Mouse (Mus musculus) CD4-positive, CD25-positive, alpha-beta regulatory T cell, adult 2 months (primary cell): ENCODE data around the gene Mrnip.

Experiments
- DNase-seq: peaks from one replicate; pipeline ENCODE4 v3.0.0-alpha.2; 2012; ENCODE audit warnings: low read depth, low spot score

The Mrnip gene

DNA sequence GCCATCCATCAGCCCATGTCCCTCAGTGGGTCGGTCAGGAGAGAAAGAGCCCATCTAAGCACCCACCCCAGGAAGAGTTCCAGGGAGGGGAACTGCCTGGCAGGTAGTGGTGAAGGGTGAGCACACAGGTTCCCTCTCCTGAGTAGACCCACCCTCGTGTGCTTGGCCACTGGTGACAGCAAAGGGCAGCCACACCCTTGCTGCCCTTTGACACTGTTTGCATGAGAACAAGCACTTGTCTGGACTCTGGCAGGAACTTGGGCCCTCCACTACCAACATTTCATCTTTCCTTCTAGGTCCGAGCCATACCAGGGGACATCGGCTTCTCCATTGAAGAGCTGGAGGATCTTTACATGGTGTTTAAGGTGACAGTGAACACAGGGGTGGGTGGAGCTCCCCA, 14.9 kb upstream of the Mrnip start:
- DNase-seq, result no peak

DNA sequence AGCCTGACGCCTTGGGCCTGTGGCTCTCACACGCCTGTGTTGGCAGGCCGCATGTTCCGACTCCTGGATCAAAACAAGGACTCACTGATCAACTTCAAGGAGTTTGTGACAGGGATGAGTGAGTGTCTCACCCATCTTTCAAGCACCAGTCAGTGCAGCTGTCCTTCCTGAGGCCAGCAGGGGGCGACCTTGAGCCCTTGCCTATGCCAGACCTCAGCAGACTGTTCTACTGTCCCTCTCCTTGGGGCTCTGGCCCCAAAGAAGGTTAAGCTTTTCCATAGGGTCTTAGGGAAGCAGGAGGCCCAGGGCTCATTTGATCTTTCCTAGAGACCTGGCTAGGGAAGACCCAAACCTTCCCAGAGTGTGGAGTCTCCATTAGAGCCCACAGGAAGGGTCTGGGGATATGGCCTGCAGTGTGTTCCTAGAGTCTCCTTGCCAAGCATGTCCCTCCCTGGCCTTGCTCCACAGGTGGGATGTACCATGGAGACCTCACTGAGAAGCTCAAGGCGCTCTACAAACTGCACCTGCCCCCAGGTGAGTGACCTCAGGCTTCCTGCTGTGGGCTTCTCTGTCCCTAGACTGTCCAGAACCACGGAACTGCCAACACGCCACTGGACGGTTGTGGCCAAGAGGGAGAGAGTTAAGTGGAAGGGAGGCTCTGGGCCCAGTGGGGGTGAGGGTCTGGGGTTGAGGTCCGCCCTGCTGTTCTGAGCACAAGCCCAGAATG, 12.5 kb upstream of the Mrnip start:
- DNase-seq, result peak; percentile 87

- no peak for DNase-seq
Observed at GRCm38 (mm10) chr11:50162338-50163050, 11.8 kb upstream of the Mrnip start.

- DNase-seq, result no peak
Observed at GRCm38 (mm10) chr11:50168352-50168751, 5.9 kb upstream of the Mrnip start.

DNA sequence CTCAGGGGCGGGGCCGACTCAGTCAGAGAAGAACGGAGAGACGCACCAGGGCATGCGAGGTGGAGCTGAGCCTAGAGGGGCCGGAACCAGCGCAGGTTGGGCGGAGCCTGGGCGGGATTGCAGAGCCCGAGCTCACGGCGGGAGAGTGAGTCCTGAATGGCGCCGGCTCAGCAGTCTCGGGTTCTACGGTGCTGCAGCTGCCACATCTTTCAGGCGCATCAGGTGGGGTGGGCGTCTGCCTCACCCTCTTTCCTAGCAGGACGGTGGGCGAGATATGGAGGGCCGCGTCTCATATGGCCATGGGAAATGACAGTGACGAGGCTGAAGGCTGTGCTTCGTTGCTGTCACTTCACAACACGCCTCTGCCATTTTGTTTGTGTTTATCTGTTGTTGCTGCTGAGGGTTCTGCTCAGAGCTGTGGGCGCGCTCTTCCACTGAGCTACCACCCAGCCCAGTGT, 515 bp downstream of the Mrnip start:
- peak; percentile 98 for DNase-seq

DNA sequence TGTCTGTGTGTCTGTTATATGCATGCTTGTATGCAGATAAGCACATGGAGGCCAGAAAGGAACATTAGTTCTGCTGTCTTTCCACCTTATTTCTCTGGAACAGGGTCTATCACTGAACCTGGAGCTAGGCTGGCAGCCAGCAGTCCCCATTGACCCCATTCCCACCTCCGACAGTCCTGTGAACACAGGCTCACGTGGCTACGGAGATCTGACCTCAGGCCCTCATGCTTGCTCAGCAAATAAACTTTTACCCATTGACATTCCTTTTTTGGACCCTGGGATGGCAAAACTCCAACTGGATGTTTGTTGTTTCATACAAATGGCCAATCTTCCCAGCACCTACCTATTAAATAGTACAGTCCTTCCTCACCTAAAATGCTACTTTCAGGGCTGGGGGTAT, 2.1 kb downstream of the Mrnip start:
- DNase-seq, result no peak

- no peak for DNase-seq
Observed at GRCm38 (mm10) chr11:50177111-50177510, 2.9 kb downstream of the Mrnip start.

DNA sequence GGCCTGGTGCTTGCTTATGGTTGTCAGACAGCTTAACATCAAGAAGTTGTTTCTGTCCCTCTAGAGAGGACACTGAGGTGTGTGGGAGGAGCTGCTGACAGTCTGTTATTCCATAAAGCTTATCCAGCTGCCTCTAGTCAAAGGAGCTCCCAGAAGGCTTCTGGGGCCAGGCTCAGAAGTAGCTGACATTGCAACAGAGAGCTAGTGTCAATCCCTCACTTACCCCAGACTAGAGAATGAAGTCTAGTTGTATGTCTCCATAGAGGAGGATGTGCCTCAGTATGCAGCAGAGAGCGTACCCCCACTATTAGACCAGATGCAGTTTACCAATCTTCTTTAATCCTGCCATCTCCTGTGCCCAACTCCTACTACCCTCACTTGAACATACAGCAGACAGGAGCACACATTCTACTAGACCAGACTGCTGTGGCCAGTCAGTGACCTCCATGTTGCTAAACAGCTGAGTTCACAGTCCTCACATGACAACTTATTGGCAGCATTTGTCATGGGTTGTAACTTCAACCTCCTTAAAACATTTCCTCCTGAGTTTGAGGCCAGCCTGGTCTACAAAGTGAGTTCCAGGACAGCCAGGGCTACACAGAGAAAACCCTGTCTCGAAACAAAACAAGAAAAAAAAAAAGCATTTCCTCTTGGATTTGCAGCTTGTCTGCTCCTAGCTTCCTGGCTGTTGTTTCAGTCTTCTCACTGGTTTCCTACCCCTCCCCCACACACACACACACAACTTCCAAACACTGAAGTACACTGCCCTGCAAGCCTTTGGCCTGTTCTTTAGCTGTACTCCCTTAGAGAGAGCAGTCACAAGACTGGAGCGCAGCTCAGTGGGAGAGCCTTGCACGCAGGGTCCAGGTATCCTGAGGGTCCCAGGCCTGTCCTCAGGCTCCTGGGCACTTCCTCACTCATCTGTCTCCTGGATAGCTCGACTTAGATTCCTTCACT, 4.6 kb downstream of the Mrnip start:
- DNase-seq, result no peak

- DNase-seq, result no peak
Observed at GRCm38 (mm10) chr11:50180478-50181231, 6.4 kb downstream of the Mrnip start.

GRCm38 (mm10) chr11:50182702-50183101, 8.5 kb downstream of the Mrnip start:
- no peak for DNase-seq

GRCm38 (mm10) chr11:50184788-50185187, 10.5 kb downstream of the Mrnip start:
- DNase-seq, result no peak

GRCm38 (mm10) chr11:50188682-50189081, 14.4 kb downstream of the Mrnip start:
- DNase-seq, result no peak

DNA sequence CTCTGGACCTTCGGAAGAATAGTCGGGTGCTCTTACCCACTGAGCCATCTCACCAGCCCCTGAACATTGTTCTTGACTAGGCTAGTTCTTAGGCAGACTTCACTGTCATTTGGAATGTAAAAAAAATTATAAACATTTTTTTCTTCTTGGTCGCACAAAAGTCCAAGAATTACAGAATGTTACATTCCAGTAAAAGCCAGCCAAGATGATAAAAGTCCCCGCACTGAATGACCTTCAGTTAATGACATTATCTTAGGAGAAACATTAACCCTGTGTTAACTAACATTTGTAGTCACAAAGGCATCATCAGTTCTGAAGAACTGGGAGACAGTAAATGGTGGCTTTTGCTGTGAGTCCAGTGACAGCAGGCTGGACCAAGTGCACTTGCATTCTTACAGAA, 16.1 kb downstream of the Mrnip start:
- DNase-seq, result no peak

DNA sequence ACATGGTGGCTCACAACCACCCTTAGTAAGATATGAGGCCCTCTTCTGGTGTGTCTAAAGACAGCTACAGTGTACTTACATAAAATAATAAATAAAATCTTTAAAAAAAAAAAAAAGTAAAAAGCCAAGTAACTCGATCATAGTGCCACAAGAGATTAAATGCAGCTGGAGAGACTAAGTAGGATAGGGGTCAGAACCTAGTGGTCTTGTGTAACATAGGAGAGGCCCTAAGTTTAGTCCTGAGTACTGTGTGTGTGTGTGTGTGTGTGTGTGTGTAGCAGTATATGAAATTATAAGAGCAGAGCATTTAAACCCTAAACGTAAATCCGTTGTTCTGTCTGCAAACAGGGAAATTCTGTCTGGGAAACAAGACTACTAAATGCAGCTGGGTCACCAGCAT, 18.0 kb downstream of the Mrnip start:
- DNase-seq, result no peak

DNA sequence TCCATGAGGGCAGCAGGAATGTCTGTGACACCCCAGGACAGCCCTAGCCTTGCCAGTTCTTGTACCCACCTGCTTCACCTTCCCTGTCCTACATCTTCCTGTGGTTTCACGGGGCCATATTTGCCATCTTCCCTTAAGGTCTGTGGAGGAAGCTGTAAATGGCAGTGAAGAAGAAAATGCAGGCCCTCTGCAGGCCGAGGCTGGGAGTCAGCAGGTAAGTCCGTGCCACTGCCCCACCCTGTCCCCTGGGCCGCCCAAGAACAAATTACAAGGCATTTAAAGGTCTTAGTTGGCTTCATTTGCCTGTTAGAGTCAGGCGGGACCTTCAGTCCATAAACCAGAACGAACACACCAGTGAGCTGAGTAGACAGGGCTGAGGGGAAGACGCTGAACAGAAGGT, 19.8 kb downstream of the Mrnip start:
- DNase-seq, result no peak

- DNase-seq, result no peak
Observed at GRCm38 (mm10) chr11:50194793-50195192, 20.5 kb downstream of the Mrnip start.

- DNase-seq, result no peak
Observed at GRCm38 (mm10) chr11:50197500-50197899, 23.3 kb downstream of the Mrnip start.

- DNase-seq, result no peak
Observed at GRCm38 (mm10) chr11:50198219-50198846, 24.1 kb downstream of the Mrnip start.

DNA sequence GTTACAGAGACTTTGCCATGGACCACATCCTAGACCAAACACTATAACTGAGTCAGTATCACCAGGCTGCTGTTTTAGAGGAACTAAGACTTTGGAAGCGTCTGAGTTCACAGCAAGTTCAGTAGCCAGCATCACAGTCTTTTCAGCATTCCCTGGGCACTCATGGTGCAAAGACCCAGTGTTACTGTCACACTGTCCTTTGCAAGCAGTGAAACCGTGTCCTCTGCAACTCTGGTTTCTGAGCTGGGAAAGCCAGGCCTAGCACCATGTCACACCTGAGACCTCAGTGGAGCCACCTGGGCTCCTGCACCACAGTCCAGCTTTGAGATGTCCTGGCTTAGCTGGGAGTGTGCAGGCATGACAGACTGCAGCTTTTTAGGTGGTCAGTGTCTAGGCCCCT, 24.7 kb downstream of the Mrnip start:
- DNase-seq, result no peak

- no peak for DNase-seq
Observed at GRCm38 (mm10) chr11:50200613-50201012, 26.4 kb downstream of the Mrnip start.

DNA sequence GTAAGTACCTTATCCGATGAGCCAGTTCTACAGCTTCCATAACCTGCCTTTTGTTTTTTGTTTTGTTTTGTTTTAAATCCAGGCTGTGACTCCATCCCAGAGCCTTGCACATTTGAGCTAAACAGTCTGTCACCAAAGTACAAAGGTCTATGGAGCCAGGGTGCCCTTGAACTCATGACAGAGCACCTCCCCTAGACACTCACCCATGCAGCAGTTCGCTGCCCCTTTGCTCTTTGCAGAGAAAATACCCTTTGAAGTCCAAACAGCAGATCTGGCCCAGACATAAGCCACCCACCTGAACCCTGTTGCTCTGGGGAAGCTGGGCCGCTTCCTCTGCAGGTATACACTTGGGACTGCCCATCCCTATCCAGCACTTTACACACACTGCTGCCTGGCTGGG, 27.3 kb downstream of the Mrnip start:
- DNase-seq, result no peak
